Mouse (Mus musculus): ENCODE results near the gene Fgfr2. TPM values are rescaled to one million over a fixed set of nuclear protein-coding genes. Genes with fewer than 3 reads are reported as not detected.

Fgfr2 gene
- polyA plus RNA-seq, 1 experiment from 2014 or later, result 92.5 TPM

DNA sequence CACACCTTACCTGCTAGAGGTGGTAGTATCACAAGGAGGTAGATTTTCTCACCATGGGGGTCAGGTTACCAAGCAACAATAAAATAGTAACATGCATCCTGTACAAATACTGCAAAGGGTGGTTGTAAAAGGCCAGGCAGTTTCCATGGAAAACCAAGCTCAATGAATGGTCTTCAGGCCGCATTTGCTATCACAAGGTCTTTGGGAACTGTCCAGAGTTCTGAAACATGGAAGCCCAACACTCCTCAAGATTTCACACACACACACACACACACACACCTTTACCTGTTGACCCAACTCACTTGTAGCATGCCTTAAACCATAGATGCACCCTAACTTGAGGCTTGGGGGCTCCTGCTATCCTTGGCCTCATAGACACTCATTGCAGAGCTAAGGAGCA, 1878.2 kb downstream of the Fgfr2 start:
- no peak overlapping the region for H3K4me3 ChIP-seq
- H3K27ac ChIP-seq, result no peak overlapping the region
- no peaks in the 10 kb centered on the region for H3K4me1 ChIP-seq (replicated peaks)
- WGBS, result 33% methylated on average over 1 of the region's 1 CpGs
- no peaks in the 10 kb centered on the region for H3K9me3 ChIP-seq
- DNase-seq (ENCODE audit: low spot score), result peak; percentile 4
- no peaks in the 10 kb centered on the region for H3K36me3 ChIP-seq
- no peaks in the 10 kb centered on the region for H3K27me3 ChIP-seq (ENCODE audit: insufficient read depth, poor library complexity, severe bottlenecking)

- H3K9me3 ChIP-seq, result no peaks in the 10 kb centered on the region
Measured at GRCm38 (mm10) chr7:131236091-131236490, 1887.1 kb downstream of the Fgfr2 start.

DNA sequence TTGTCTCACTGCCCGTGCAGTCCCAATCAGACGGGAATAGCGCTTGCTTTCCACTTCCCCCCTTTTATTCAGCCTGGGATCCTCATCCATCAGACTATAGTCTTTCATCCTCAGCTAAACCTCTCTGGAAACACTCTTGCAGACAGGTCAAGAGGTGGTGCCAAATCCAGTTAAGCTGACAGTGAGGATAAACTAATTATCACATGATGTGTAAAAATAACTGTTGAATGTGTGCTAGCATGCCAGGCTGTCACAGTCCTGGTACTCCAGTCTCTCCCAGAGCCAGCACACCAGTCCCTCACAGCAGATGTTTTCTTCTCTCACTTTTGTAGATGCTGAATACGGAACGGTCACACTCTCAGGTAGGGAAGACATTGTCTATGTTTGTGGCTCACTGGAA, 1900.1 kb downstream of the Fgfr2 start:
- 84% methylated on average over 5 of the region's 5 CpGs for WGBS
- Histone ChIP-seq H3K27ac (no peak overlapping the region), H3K4me1 (replicated peaks) (no peaks in the 10 kb centered on the region), H3K9me3 (no peaks in the 10 kb centered on the region), H3K4me3 (no peak overlapping the region), H3K36me3 (no peaks in the 10 kb centered on the region), H3K27me3 (ENCODE audit: insufficient read depth, poor library complexity, severe bottlenecking) (no peaks in the 10 kb centered on the region)
- no peak for DNase-seq (ENCODE audit: low spot score)

More at GRCm38 (mm10) chr7:131236091-131236490, 1887.1 kb downstream of the Fgfr2 start:
- DNase-seq (ENCODE audit: low spot score), result no peak
- Histone ChIP-seq H3K36me3 (no peaks in the 10 kb centered on the region), H3K4me3 (no peak overlapping the region), H3K27ac (no peak overlapping the region), H3K4me1 (replicated peaks) (no peaks in the 10 kb centered on the region), H3K27me3 (ENCODE audit: insufficient read depth, poor library complexity, severe bottlenecking) (no peaks in the 10 kb centered on the region)

- DNase-seq (ENCODE audit: low spot score), result no peak
- WGBS, result 95% methylated on average over 14 of the region's 14 CpGs
- H3K4me1 ChIP-seq (replicated peaks), result no peaks in the 10 kb centered on the region
- no peak overlapping the region for H3K4me3 ChIP-seq
- H3K36me3 ChIP-seq, result no peaks in the 10 kb centered on the region
- H3K9me3 ChIP-seq, result no peaks in the 10 kb centered on the region
- no peak overlapping the region for H3K27ac ChIP-seq
- no peaks in the 10 kb centered on the region for H3K27me3 ChIP-seq (ENCODE audit: insufficient read depth, poor library complexity, severe bottlenecking)
Measured at GRCm38 (mm10) chr7:131187996-131188395, 1935.2 kb downstream of the Fgfr2 start.

DNA sequence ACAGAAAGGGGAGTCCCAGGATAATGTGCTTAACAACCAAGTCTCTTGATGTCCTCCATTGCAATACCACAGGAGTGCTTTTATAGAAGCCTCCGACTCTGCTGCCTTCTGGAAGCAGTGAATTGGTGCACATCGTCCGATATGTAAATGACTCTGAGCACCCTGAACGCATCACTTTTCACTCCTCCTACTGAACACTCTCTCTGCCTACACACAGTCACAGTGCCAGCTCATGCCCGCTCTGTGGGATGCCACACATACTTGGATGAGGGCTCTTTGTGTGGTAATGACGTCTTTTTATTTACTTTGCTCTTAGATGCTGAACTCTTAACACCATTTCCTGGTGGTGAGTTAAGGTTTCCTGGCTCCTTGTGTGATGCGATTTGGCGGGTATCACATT, 1936.1 kb downstream of the Fgfr2 start:
- Histone ChIP-seq H3K4me3 (no peak overlapping the region), H3K4me1 (replicated peaks) (no peaks in the 10 kb centered on the region), H3K36me3 (no peaks in the 10 kb centered on the region), H3K27me3 (ENCODE audit: insufficient read depth, poor library complexity, severe bottlenecking) (no peaks in the 10 kb centered on the region), H3K27ac (no peak overlapping the region), H3K9me3 (no peaks in the 10 kb centered on the region)
- 77% methylated on average over 8 of the region's 8 CpGs for WGBS
- DNase-seq (ENCODE audit: low spot score), result no peak

- 68% methylated on average over 8 of the region's 8 CpGs for WGBS
Measured at GRCm38 (mm10) chr7:131184339-131184738, 1938.8 kb downstream of the Fgfr2 start.

GRCm38 (mm10) chr7:131182685-131183084, 1940.5 kb downstream of the Fgfr2 start:
- 43% methylated on average over 4 of the region's 4 CpGs for WGBS
- no peaks in the 10 kb centered on the region for H3K9me3 ChIP-seq
- peak; percentile 41 for DNase-seq (ENCODE audit: low spot score)
- no peaks in the 10 kb centered on the region for H3K27me3 ChIP-seq (ENCODE audit: insufficient read depth, poor library complexity, severe bottlenecking)
- 0 out of 2 replicates have a peak, but pooled peaks cover under 1% of the 10 kb centered on the region for H3K4me1 ChIP-seq (replicated peaks)
- no peaks in the 10 kb centered on the region for H3K36me3 ChIP-seq
- H3K4me3 ChIP-seq, result no peak overlapping the region
- no peak overlapping the region for H3K27ac ChIP-seq

More at GRCm38 (mm10) chr7:131184339-131184738, 1938.8 kb downstream of the Fgfr2 start:
- no peak for DNase-seq (ENCODE audit: low spot score)
- Histone ChIP-seq H3K4me1 (replicated peaks) (no peaks in the 10 kb centered on the region), H3K4me3 (no peak overlapping the region), H3K9me3 (no peaks in the 10 kb centered on the region), H3K27ac (no peak overlapping the region), H3K36me3 (no peaks in the 10 kb centered on the region), H3K27me3 (ENCODE audit: insufficient read depth, poor library complexity, severe bottlenecking) (no peaks in the 10 kb centered on the region)

DNA sequence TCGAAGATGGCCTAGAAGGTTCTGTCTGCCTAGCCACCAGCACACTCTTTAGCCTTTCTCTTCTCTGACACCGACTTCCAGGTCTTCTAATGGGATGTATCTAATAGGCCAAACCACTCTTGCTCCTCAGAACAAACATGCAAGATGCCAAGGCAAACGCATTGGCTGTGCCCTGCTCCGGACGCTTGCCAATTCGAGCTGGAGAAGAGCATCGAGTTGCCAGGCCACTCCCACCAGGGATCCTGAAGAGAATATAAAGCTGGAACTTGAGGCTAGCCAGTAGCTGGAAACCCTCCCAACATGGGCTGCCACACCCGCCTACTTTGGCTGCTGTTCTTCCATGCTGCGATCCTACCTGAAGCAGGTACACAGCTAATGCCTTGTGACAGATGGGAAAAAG, 1949.0 kb downstream of the Fgfr2 start, which contains the start of gene 5430419D17Rik:
TSS of gene 5430419D17Rik (plus strand) at position 282 of the 400 bp plus-strand sequence.
- H3K4me1 ChIP-seq (replicated peaks), result 0 out of 2 replicates have a peak, but pooled peaks cover 3% of the 10 kb centered on the region
- no peaks in the 10 kb centered on the region for H3K9me3 ChIP-seq
- no peaks in the 10 kb centered on the region for H3K27me3 ChIP-seq (ENCODE audit: insufficient read depth, poor library complexity, severe bottlenecking)
- WGBS, result 89% methylated on average over 9 of the region's 9 CpGs
- H3K27ac ChIP-seq, result no peak within 1 kb of the TSS
- H3K4me3 ChIP-seq, result no peak within 1 kb of the TSS
- no peaks in the 10 kb centered on the region for H3K36me3 ChIP-seq
- no peak for DNase-seq (ENCODE audit: low spot score)

DNA sequence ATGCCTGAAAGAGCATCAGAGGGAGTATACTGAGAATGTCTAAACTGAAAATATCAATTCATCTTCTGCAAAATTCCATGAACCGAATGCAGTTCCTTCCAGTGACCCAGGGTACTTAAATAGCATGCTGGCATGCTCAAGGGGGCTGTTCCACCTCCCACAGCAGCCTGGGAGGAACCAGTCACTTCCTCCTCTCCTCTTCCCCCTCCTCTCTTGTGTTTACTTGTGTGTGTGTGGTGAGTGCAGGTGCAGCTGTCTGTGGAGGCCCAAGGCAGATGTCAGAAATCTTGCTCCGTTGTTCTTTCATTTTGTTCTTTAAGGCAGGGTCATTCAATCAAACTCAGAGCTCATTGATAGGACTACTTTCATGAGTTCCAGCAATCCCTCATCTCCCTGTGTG, 1954.1 kb downstream of the Fgfr2 start:
- H3K4me3 ChIP-seq, result no peak overlapping the region
- H3K27me3 ChIP-seq (ENCODE audit: insufficient read depth, poor library complexity, severe bottlenecking), result no peaks in the 10 kb centered on the region
- no peaks in the 10 kb centered on the region for H3K9me3 ChIP-seq
- H3K36me3 ChIP-seq, result no peaks in the 10 kb centered on the region
- WGBS, result 71% methylated on average over 2 of the region's 2 CpGs
- no peak overlapping the region for H3K27ac ChIP-seq
- no peaks in the 10 kb centered on the region for H3K4me1 ChIP-seq (replicated peaks)
- DNase-seq (ENCODE audit: low spot score), result no peak

GRCm38 (mm10) chr7:131167771-131168170, 1955.4 kb downstream of the Fgfr2 start:
- DNase-seq (ENCODE audit: low spot score), result no peak
- H3K27me3 ChIP-seq (ENCODE audit: insufficient read depth, poor library complexity, severe bottlenecking), result no peaks in the 10 kb centered on the region
- H3K9me3 ChIP-seq, result no peaks in the 10 kb centered on the region
- no peaks in the 10 kb centered on the region for H3K4me1 ChIP-seq (replicated peaks)
- 82% methylated on average over 3 of the region's 3 CpGs for WGBS
- no peak overlapping the region for H3K4me3 ChIP-seq
- no peak overlapping the region for H3K27ac ChIP-seq
- H3K36me3 ChIP-seq, result no peaks in the 10 kb centered on the region

DNA sequence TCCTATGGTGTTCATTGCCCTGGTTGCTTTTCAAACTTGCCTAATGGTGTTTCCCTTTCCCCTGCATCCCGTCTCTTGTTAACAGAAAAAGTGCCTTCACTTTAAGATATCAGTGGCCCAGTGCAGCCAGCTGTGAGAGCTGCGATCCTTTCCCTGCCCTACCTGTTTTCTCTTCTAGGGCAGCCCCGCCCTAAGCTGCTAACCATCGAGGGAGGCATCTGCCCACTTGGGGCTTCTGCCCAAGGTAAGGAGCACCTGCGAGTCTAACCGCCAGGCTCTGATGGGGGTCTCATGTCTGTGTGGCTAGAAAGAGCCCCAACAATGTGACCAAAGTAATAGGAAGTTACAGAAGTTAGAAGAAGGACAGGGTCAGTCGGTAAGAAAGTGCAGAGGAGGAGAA, 1960.9 kb downstream of the Fgfr2 start:
- Histone ChIP-seq H3K4me1 (replicated peaks) (no peaks in the 10 kb centered on the region), H3K9me3 (no peaks in the 10 kb centered on the region), H3K27me3 (ENCODE audit: insufficient read depth, poor library complexity, severe bottlenecking) (no peaks in the 10 kb centered on the region), H3K36me3 (no peaks in the 10 kb centered on the region), H3K27ac (no peak overlapping the region), H3K4me3 (no peak overlapping the region)
- no peak for DNase-seq (ENCODE audit: low spot score)
- WGBS, result 72% methylated on average over 7 of the region's 7 CpGs

- Histone ChIP-seq H3K4me1 (replicated peaks) (no peaks in the 10 kb centered on the region; the same call in 1 of the 2 replicates), H3K27me3 (ENCODE audit: insufficient read depth, poor library complexity, severe bottlenecking) (no peaks in the 10 kb centered on the region), H3K27ac (no peak overlapping the region), H3K36me3 (no peaks in the 10 kb centered on the region), H3K9me3 (no peaks in the 10 kb centered on the region), H3K4me3 (no peak overlapping the region)
- DNase-seq (ENCODE audit: low spot score), result no peak
- WGBS, result 80% methylated on average over 5 of the region's 5 CpGs
Measured at GRCm38 (mm10) chr7:131153044-131153443, 1970.1 kb downstream of the Fgfr2 start.

DNA sequence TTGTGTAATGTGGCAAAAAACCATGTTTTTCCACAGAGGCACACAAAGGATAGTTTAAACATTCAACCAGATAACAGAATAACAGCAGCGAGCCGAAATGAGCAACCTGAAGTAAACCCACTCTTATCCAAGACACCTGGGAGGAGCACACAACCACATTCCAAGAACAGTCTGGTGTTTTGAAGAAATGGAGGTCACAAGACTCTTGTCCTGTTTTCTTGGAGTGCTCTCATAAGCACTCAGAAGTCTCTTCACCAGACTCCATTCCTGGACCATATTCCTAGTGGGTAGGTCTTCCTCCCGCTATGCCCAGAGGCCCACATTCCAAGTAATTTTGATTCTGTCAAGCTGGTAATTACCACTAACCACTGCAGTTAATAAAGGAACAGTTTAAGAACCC, 1973.0 kb downstream of the Fgfr2 start:
- H3K27ac ChIP-seq, result no peak overlapping the region
- 90% methylated on average over 3 of the region's 3 CpGs for WGBS
- no peak for DNase-seq (ENCODE audit: low spot score)

GRCm38 (mm10) chr7:131146214-131146613, 1976.9 kb downstream of the Fgfr2 start, which contains the start of gene 4933402N03Rik:
Gene 4933402N03Rik, minus strand, starts transcription at chr7:131146314.
- 90% methylated on average over 2 of the region's 2 CpGs for WGBS
- Histone ChIP-seq H3K27ac (no peak within 1 kb of the TSS), H3K4me3 (no peak within 1 kb of the TSS), H3K9me3 (no peaks in the 10 kb centered on the region), H3K36me3 (no peaks in the 10 kb centered on the region), H3K27me3 (ENCODE audit: insufficient read depth, poor library complexity, severe bottlenecking) (no peaks in the 10 kb centered on the region), H3K4me1 (replicated peaks) (no peaks in the 10 kb centered on the region)
- no peak for DNase-seq (ENCODE audit: low spot score)

More for the DNA sequence above, 1973.0 kb downstream of the Fgfr2 start:
- Histone ChIP-seq H3K9me3 (no peaks in the 10 kb centered on the region), H3K4me3 (no peak overlapping the region), H3K36me3 (no peaks in the 10 kb centered on the region), H3K27me3 (ENCODE audit: insufficient read depth, poor library complexity, severe bottlenecking) (no peaks in the 10 kb centered on the region), H3K4me1 (replicated peaks) (no peaks in the 10 kb centered on the region)

Measured in hindbrain, embryonic 10.5 days (tissue).